Mouse (Mus musculus) hematopoietic stem cell, adult 5-6 weeks (primary cell): ENCODE results near the gene Fbxl2. TPM values are rescaled to one million over a fixed set of nuclear protein-coding genes. Genes with fewer than 3 reads are reported as not detected.

Source experiments
- ATAC-seq, 2 experiments: fragments of 125-278 bp in 1 of 2; replicated peaks in 1 of 2; 2 replicates each; pipeline ENCODE4 v1.8.0; 2016 to 2017; ENCODE audit warnings: inconsistent platforms in 2 of 2, mild to moderate bottlenecking in 2 of 2, moderate number of reproducible peaks in 2 of 2, low read depth in 1 of 2, moderate TSS enrichment in 1 of 2; ENCODE audit not compliant: low FRiP score in 2 of 2, poor library complexity in 2 of 2, severe bottlenecking in 2 of 2, insufficient read depth in 1 of 2, low TSS enrichment in 1 of 2
- total RNA-seq: library from RNA; stranded (forward); fragments of 172-1452, 232-1000 nt; gene quantifications from 2 replicates; pipeline ENCODE4 v1.2.3, GENCODE M21; 2017

The Fbxl2 gene
- total RNA-seq, 1 experiment from 2014 or later = 0.40 TPM

GRCm38 (mm10) chr9:114026261-114026934 lies 19.6 kb downstream of the Fbxl2 start:
- peak; percentile 71 to 87 for ATAC-seq

DNA sequence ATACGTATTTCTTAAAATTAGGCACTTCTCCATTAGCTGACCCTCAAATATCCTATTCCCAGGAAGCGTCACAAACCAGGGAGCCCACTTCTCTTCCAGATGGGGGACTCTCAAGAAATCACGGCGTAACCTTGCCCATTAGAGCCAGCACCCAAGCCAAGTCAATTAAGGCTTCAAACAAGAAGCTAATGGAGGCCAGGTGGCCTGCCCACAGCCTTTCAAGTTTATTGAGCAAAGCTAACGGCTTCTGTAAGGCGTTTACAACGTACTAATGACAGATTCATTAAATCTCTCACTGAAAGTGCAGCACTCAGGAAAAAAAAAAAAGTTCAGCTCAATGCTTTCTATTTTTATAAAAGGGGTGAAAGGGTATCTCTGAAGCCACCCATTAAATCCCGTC lies 20.1 kb downstream of the Fbxl2 start:
- no peak for ATAC-seq

DNA sequence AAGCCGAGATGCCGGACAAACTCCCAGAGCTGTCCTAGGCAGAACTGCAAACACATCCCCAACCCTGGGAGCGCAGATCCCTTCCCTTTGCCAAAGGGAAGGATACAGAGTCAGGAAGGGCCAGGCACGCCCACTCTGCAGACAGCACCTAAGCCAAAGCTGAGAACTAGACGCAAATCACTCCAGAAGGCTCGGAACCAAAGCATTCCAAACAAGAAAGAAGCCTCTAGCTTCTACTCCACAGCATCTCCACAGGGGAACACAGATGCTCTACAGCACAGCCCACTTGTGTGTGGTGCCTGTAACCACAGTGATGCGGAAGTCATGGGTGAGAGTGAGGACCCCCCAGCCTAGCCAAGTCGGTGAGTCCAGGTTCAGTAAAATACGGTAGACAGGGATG lies 20.8 kb downstream of the Fbxl2 start:
- no peak for ATAC-seq

GRCm38 (mm10) chr9:114022141-114022540 lies 23.9 kb downstream of the Fbxl2 start:
- no peak for ATAC-seq

DNA sequence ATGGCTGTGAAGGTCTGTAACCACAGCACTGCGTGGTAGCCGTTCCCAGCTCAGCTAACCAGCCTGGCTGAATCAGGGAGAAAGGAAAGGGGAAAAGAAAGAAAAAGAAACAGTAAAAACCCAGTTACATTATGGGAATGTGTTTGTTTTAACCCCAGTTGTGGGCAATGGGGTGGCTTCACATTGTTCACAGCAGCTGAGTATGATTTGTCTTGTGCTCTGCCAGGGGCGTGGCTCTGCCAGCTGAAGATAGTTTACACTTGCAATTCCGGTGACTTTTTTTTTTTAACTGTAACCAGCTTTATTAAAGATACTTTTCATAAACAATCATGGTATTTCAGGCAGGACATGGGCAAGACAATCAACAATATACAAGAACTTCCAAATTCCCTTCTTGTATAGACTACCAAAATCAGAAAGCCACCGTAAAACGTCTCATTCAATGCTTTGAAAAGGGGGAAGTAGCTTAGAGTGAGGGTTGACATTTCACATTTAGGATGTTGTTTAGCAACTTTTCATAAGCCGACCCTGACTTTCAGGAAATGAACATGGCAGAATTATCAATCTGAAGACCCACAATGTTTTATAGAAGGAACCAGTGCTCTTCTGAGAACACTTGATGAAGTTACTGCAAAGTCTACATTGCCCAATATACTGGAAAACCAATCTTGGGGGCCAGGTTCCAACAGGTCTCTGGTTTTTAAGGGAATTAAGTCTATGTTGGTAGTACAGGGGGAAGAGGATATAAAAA lies 26.8 kb downstream of the Fbxl2 start:
- ATAC-seq = peak in 1 of 2 experiments; percentile 38; a peak in 1 of 4 replicates

- peak; percentile 56 to 78 for ATAC-seq
Measured at GRCm38 (mm10) chr9:114016402-114016801, 29.6 kb downstream of the Fbxl2 start.

GRCm38 (mm10) chr9:114015724-114016123 lies 30.3 kb downstream of the Fbxl2 start:
- no peak for ATAC-seq

DNA sequence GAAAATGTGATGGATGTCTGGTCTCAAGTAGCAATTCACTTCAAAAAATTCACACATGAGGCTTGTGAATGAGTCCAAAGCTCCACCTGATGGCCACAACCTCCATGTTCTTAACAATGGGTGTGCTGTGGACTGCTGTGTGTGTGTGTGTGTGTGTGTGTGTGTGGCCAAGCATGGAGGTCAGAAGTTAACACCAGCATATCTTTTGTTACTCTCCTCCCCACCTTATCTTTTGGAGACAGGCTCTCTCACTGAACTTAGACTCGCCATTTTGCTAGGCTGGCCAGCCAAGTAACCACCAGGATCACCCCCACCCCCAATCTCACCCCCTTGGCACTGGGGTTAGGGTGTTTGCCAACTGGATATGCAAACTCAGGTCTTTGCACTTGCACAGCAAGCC lies 32.0 kb downstream of the Fbxl2 start:
- ATAC-seq = no peak

DNA sequence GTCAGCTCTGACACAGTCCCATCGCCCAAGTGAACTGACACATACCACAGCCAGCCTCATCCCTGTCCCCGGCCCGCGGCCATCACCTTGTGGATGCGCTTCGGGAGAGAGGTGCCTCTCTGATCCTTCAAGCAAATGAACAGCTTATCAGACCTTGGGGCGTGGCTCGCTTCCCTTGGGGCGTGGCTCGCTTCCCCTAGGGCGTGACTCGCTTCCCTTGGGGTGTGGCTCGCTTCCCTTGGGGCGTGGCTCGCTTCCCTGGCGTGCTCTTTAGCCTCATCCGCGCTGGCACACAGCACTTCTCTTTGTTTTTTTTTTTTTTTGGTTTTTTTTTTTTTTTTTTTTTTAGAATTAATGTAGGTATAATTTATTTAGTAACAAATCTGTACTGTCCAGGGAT lies 34.8 kb downstream of the Fbxl2 start:
- ATAC-seq = no peak

DNA sequence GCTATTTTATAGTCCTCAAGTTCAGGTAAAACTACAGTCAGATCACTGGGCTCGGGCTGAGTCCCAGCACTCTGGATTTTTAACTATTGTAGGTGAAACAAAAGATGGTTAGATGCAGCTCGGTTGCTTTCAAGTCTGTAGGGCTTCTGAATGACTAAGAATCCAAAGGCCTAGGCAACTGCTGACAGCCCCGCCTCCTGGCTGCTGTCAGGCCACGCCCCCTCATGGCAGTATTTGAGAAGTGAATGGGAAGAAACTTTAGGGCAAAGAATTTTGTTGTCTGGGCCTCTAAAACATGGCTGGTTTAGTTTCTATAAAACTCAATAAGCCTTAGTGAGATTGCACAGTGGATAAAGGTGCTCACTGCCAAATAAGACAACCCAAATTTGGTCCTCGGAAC lies 36.5 kb downstream of the Fbxl2 start:
- ATAC-seq = no peak; a peak in 1 of 4 replicates

GRCm38 (mm10) chr9:114007850-114008350 lies 38.1 kb downstream of the Fbxl2 start:
- ATAC-seq = no peak

DNA sequence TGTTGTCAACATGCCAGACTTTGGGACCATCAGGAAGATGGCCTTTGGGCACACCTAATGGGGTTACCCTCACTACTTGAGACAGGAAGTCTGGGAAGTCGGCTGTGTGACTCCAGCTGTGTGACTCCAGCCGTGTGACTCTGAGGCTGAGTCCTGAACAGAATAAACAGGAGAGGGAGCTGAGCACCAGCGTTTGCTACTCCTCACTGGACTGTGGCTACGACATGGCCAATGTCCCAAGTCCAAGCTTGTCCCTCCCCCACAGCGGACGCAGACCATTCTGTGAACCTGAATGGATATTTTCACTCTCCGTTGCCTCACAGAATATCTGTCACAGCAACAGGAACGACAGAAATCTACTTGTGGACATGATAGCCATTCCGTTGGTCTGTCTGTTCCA lies 39.2 kb downstream of the Fbxl2 start:
- no peak for ATAC-seq

GRCm38 (mm10) chr9:113998311-113998710 lies 47.7 kb downstream of the Fbxl2 start:
- no peak for ATAC-seq

- no peak for ATAC-seq
Measured at GRCm38 (mm10) chr9:113992810-113993209, 53.2 kb downstream of the Fbxl2 start.

GRCm38 (mm10) chr9:113990547-113991248 lies 55.3 kb downstream of the Fbxl2 start:
- peak; percentile 91 to 97 for ATAC-seq

DNA sequence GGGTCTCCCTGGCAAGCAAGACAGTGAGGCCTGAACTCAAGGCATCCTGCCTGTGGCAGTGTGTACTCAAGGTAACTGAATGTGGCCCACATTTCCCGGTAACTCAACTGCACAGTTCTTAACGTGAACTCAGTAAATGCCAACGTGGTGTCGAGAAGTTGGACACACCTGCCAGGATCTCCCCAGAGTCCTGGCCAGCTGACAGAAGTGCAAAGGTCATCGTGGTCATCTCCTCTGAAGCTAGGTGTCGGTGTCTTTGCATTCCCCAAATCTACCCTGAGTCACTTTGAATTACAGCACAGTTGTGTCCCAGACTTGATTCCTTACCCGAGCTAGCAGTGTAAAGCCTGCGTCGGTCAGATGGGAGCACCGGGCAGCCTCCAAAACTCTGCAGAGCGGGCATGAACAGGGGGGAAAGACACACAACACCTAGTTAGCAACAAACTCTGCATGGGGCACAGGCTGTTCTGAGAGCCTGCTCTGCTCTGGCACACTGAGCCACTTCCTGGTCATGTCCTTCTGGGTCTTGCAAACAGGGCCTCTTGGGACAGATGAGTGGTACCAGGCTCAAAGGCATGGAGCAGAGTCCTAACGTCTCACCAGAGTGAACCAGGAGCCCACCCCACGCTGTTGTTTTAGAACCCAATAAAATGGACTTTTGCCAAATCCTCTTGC lies 60.9 kb downstream of the Fbxl2 start:
- ATAC-seq = no peak

- ATAC-seq = no peak
Measured at GRCm38 (mm10) chr9:113982883-113983670, 62.9 kb downstream of the Fbxl2 start.
